Mouse (Mus musculus) bone marrow, adult 2 months (tissue): ENCODE data around the gene Cd53.

Source experiments
- CTCF ChIP-seq: fragments of 200-500 bp; IDR thresholded peaks from 2 replicates; pipeline ENCODE4 v1.5.1; 2011; ENCODE audit warnings: low read length, control low read depth; ENCODE audit not compliant: control insufficient read depth, insufficient read depth
- POLR2A ChIP-seq: fragments of 200-500 bp; IDR thresholded peaks from 2 replicates; pipeline ENCODE4 v1.6.1; 2011; ENCODE audit warnings: low read depth, mild to moderate bottlenecking, control low read depth, low read length, borderline replicate concordance; ENCODE audit not compliant: control insufficient read depth

GRCm38 (mm10) chr3:106808972-106809695 is 19.2 kb upstream of the Cd53 start:
- TF ChIP-seq CTCF (no peak), POLR2A (no peak)
